Mouse (Mus musculus): Measurements from ENCODE around the gene Myl6. TPM values are rescaled to one million over a fixed set of nuclear protein-coding genes. Genes with fewer than 3 reads are reported as not detected.
"Not testable (repeated sequence)": the region's sequence is repeated elsewhere in the genome, so short reads cannot be mapped to it uniquely, and the experiment has no call there.

Gene Myl6
- total and polyA plus RNA-seq, 2 experiments from 2014 or later: 791 to 830 TPM

GRCm38 (mm10) chr10:128508260-128508659 is 14.3 kb upstream of the Myl6 start:
- no peak overlapping the region for H3K4me3 ChIP-seq (ENCODE audit: low read depth, low read length)
- H3K9ac ChIP-seq (replicated peaks; ENCODE audit: low read depth, low read length): no peak overlapping the region
- H3K36me3 ChIP-seq (replicated peaks; ENCODE audit: control insufficient read depth, insufficient read depth, low read length): peaks cover 34% of the 10 kb centered on the region
- no peaks in the 10 kb centered on the region for H3K27me3 ChIP-seq (ENCODE audit: control insufficient read depth, insufficient read depth, low read length)
- no peak for TF ChIP-seq CTCF (IDR thresholded peaks at IDR 0.05; ENCODE audit: low read depth)
- TF ChIP-seq EP300 (IDR thresholded peaks at IDR 0.05; ENCODE audit: low read depth): no peak
- DNase-seq (ENCODE audit: low spot score) (no peak), ATAC-seq (ENCODE audit: insufficient read depth, low read depth) (no peak)
- WGBS: 77% methylated on average over 9 of the region's 9 CpGs
- H3K4me1 ChIP-seq (ENCODE audit: control insufficient read depth, insufficient read depth): peaks cover 14% of the 10 kb centered on the region
- H3K4me2 ChIP-seq (ENCODE audit: low read depth, low read length): no peak overlapping the region
- H3K27ac ChIP-seq (ENCODE audit: low read depth): no peak overlapping the region
- no peaks in the 10 kb centered on the region for H3K9me3 ChIP-seq (replicated peaks; ENCODE audit: control insufficient read depth, low read length)

DNA sequence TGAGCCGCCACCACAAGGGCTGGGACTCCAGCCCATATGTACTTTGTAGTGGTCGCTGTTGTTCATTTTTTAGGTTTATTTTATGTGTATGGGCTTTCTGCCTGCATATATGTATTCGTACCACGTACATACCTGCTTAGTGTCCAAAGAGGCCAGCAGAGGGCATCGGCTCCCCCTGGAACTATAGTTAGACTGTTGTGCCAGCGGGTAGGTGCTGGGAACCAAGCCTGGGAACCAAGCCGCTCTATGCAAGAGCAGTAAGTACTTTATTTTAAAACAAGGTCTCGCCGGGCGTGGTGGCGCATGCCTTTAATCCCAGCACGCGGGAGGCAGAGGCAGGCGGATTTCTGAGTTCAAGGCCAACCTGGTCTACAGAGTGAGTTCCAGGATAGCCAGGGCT is 12.0 kb upstream of the Myl6 start:
- H3K9me3 ChIP-seq (replicated peaks; ENCODE audit: control insufficient read depth, low read length): no peaks in the 10 kb centered on the region
- WGBS: 95% methylated on average over 14 of the region's 14 CpGs
- H3K4me3 ChIP-seq (ENCODE audit: low read depth, low read length): no peak overlapping the region
- no peak for ATAC-seq (ENCODE audit: insufficient read depth, low read depth)
- H3K4me2 ChIP-seq (ENCODE audit: low read depth, low read length): no peak overlapping the region
- no peak for DNase-seq (ENCODE audit: low spot score)
- H3K27me3 ChIP-seq (ENCODE audit: control insufficient read depth, insufficient read depth, low read length): no peaks in the 10 kb centered on the region
- H3K27ac ChIP-seq (ENCODE audit: low read depth): no peak overlapping the region
- H3K36me3 ChIP-seq (replicated peaks; ENCODE audit: control insufficient read depth, insufficient read depth, low read length): peaks cover 12% of the 10 kb centered on the region
- H3K4me1 ChIP-seq (ENCODE audit: control insufficient read depth, insufficient read depth): peaks cover 14% of the 10 kb centered on the region
- no peak overlapping the region for H3K9ac ChIP-seq (replicated peaks; ENCODE audit: low read depth, low read length)
- no peak for TF ChIP-seq CTCF (IDR thresholded peaks at IDR 0.05; ENCODE audit: low read depth)
- no peak for TF ChIP-seq EP300 (IDR thresholded peaks at IDR 0.05; ENCODE audit: low read depth)

GRCm38 (mm10) chr10:128505371-128505667 is 11.4 kb upstream of the Myl6 start:
- not testable (repeated sequence) for DNase-seq (ENCODE audit: low spot score); H3K4me2 ChIP-seq (ENCODE audit: low read depth, low read length); H3K27ac ChIP-seq (ENCODE audit: low read depth); ATAC-seq (ENCODE audit: insufficient read depth, low read depth); H3K27me3 ChIP-seq (ENCODE audit: control insufficient read depth, insufficient read depth, low read length); H3K4me3 ChIP-seq (ENCODE audit: low read depth, low read length); H3K9me3 ChIP-seq (replicated peaks; ENCODE audit: control insufficient read depth, low read length); H3K9ac ChIP-seq (replicated peaks; ENCODE audit: low read depth, low read length)
- peaks cover 14% of the 10 kb centered on the region for H3K4me1 ChIP-seq (ENCODE audit: control insufficient read depth, insufficient read depth)
- 69% methylated on average over 5 of the region's 5 CpGs for WGBS
- peaks cover 12% of the 10 kb centered on the region for H3K36me3 ChIP-seq (replicated peaks; ENCODE audit: control insufficient read depth, insufficient read depth, low read length)

GRCm38 (mm10) chr10:128504641-128505370 is 10.9 kb upstream of the Myl6 start:
- Histone ChIP-seq H3K4me3 (ENCODE audit: low read depth, low read length) (no peak overlapping the region), H3K36me3 (replicated peaks; ENCODE audit: control insufficient read depth, insufficient read depth, low read length) (peaks cover 8% of the 10 kb centered on the region), H3K4me2 (ENCODE audit: low read depth, low read length) (no peak overlapping the region), H3K9me3 (replicated peaks; ENCODE audit: control insufficient read depth, low read length) (no peaks in the 10 kb centered on the region), H3K4me1 (ENCODE audit: control insufficient read depth, insufficient read depth) (peaks cover 14% of the 10 kb centered on the region), H3K9ac (replicated peaks; ENCODE audit: low read depth, low read length) (no peak overlapping the region), H3K27me3 (ENCODE audit: control insufficient read depth, insufficient read depth, low read length) (no peaks in the 10 kb centered on the region), H3K27ac (ENCODE audit: low read depth) (peak overlapping the region; percentile 18; the same call in 1 of the 2 replicates)
- 60% methylated on average over 9 of the region's 9 CpGs for WGBS
- TF ChIP-seq EP300 (IDR thresholded peaks at IDR 0.05; ENCODE audit: low read depth) (no peak), CTCF (IDR thresholded peaks at IDR 0.05; ENCODE audit: low read depth) (no peak)
- no peak for ATAC-seq (ENCODE audit: insufficient read depth, low read depth)
- DNase-seq (ENCODE audit: low spot score): no peak

GRCm38 (mm10) chr10:128504012-128504411 is 10.1 kb upstream of the Myl6 start:
- no peaks in the 10 kb centered on the region for H3K9me3 ChIP-seq (replicated peaks; ENCODE audit: control insufficient read depth, low read length)
- H3K4me1 ChIP-seq (ENCODE audit: control insufficient read depth, insufficient read depth): peaks cover 14% of the 10 kb centered on the region
- ATAC-seq (ENCODE audit: insufficient read depth, low read depth): no peak
- no peak overlapping the region for H3K4me2 ChIP-seq (ENCODE audit: low read depth, low read length)
- WGBS: 78% methylated on average over 3 of the region's 3 CpGs
- no peaks in the 10 kb centered on the region for H3K27me3 ChIP-seq (ENCODE audit: control insufficient read depth, insufficient read depth, low read length)
- TF ChIP-seq CTCF (IDR thresholded peaks at IDR 0.05; ENCODE audit: low read depth) (no peak), EP300 (IDR thresholded peaks at IDR 0.05; ENCODE audit: low read depth) (no peak)
- H3K9ac ChIP-seq (replicated peaks; ENCODE audit: low read depth, low read length): no peak overlapping the region
- no peak overlapping the region for H3K4me3 ChIP-seq (ENCODE audit: low read depth, low read length)
- peaks cover 2% of the 10 kb centered on the region; the same call in 1 of the 2 replicates for H3K36me3 ChIP-seq (replicated peaks; ENCODE audit: control insufficient read depth, insufficient read depth, low read length)
- H3K27ac ChIP-seq (ENCODE audit: low read depth): peak overlapping the region; percentile 18; the same call in 1 of the 2 replicates
- no peak for DNase-seq (ENCODE audit: low spot score)

DNA sequence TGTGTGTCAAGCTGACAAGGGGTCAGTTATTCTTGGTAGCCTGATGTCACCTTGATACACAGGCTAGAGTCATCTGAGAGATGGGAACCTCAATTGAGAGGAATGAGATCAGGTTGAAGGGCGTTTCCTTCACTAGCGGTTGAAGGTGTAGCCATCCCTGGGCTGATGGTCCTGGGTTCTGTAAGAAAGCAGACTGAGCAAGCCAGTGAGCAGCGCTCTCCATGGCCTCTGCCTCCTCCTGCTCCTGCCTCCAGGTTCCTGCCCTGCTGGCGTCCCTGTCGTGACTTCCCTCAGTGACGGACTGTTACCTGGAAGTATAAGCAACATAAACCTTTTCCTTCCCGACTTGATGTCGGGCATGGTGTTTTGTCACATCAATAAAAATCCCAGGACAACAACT is 9.6 kb upstream of the Myl6 start:
- Histone ChIP-seq H3K27me3 (ENCODE audit: control insufficient read depth, insufficient read depth, low read length) (no peaks in the 10 kb centered on the region), H3K9ac (replicated peaks; ENCODE audit: low read depth, low read length) (no peak overlapping the region), H3K4me2 (ENCODE audit: low read depth, low read length) (no peak overlapping the region), H3K36me3 (replicated peaks; ENCODE audit: control insufficient read depth, insufficient read depth, low read length) (no peaks in the 10 kb centered on the region), H3K27ac (ENCODE audit: low read depth) (no peak overlapping the region; the same call in 1 of the 2 replicates), H3K4me1 (ENCODE audit: control insufficient read depth, insufficient read depth) (peaks cover 14% of the 10 kb centered on the region), H3K9me3 (replicated peaks; ENCODE audit: control insufficient read depth, low read length) (no peaks in the 10 kb centered on the region), H3K4me3 (ENCODE audit: low read depth, low read length) (no peak overlapping the region)
- no peak for ATAC-seq (ENCODE audit: insufficient read depth, low read depth)
- TF ChIP-seq CTCF (IDR thresholded peaks at IDR 0.05; ENCODE audit: low read depth): no peak
- TF ChIP-seq EP300 (IDR thresholded peaks at IDR 0.05; ENCODE audit: low read depth): no peak
- 82% methylated on average over 8 of the region's 8 CpGs for WGBS
- DNase-seq (ENCODE audit: low spot score): no peak

All from heart, postnatal 0 days (tissue).